Mouse (Mus musculus) liver, postnatal 0 days (tissue): Measurements from ENCODE around the gene Lmnb2.

ENCODE experiments used
- CTCF ChIP-seq: sonication (generic); IDR thresholded peaks from 2 replicates; pipeline ENCODE4 v1.5.1; 2016; ENCODE audit warnings: antibody characterized with exemption, low read depth
- EP300 ChIP-seq: IDR thresholded peaks from 2 replicates; pipeline ENCODE4 v1.6.1; 2016; ENCODE audit warnings: antibody characterized with exemption, low read depth, mild to moderate bottlenecking

- TF ChIP-seq CTCF (no peak), EP300 (no peak)
Measured at GRCm38 (mm10) chr10:80917336-80917778, 688 bp downstream of the Lmnb2 start.
